Mouse (Mus musculus) lung, postnatal 0 days (tissue): ENCODE results near the gene Cdk15.

ENCODE experiments used
- CTCF ChIP-seq: IDR thresholded peaks from 2 replicates; pipeline ENCODE4 v1.5.1; 2016; ENCODE audit warnings: antibody characterized with exemption, mild to moderate bottlenecking
- EP300 ChIP-seq: IDR thresholded peaks from 2 replicates; pipeline ENCODE4 v1.6.1; 2016; ENCODE audit warnings: antibody characterized with exemption, mild to moderate bottlenecking, control low read depth

DNA sequence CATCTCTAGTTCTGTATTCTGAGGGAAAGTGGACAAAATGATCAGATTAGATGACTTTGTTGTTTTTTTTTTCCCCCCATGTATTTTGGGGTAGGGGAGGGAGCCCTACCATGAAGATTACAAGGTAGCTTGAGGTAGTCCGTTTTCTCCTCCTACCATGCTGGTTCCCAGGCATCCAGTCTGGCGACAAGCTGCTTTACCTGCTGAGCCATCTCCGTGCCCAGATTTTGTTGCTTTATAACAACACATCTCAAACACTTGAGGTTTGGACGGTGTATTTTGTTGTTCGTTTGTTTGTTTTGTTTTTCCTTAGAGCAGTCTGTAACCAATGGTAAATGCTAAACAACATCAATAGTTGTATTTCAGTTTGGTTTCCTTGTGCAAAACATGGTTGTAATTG, 50.6 kb downstream of the Cdk15 start:
- TF ChIP-seq CTCF = no peak
- TF ChIP-seq EP300 = no peak
